Mouse (Mus musculus) midbrain, embryonic 16.5 days (tissue): ENCODE measurements at regions not wholly inside any gene's neighbourhood (a gene's known extent, or its start where the extent isn't known, plus 50 kb on each side); places are given as distances from the start of the nearest gene placed in this dataset.

Source experiments
- ATAC-seq: fragments of 200-750 bp; cut with Nextera tagmentation; 2 replicates; pipeline ENCODE4 v1.8.0; 2017; ENCODE audit warnings: moderate TSS enrichment
- H3K27ac ChIP-seq: fragments of 300-500 bp; sonication (generic); 2 replicates; pipeline ENCODE4 v1.5.1; 2014; ENCODE audit warnings: mild to moderate bottlenecking, low read length, mixed read lengths
- H3K27me3 ChIP-seq: fragments of 300-500 bp; sonication (generic); 2 replicates; pipeline ENCODE4 v1.6.1; 2014; ENCODE audit warnings: low read depth, low read length, mixed read lengths; ENCODE audit not compliant: control insufficient read depth, insufficient read depth
- H3K36me3 ChIP-seq: fragments of 300-500 bp; sonication (generic); 2 replicates; pipeline ENCODE4 v1.6.1; 2014; ENCODE audit warnings: mild to moderate bottlenecking, low read length, moderate library complexity, mixed read lengths; ENCODE audit not compliant: control insufficient read depth, insufficient read depth
- H3K4me1 ChIP-seq: fragments of 300-500 bp; sonication (generic); 2 replicates; pipeline ENCODE4 v1.6.1; 2014; ENCODE audit warnings: mild to moderate bottlenecking, low read length, mixed read lengths; ENCODE audit not compliant: control insufficient read depth, insufficient read depth
- H3K4me2 ChIP-seq: fragments of 300-500 bp; sonication (generic); 2 replicates; pipeline ENCODE4 v1.6.1; 2014; ENCODE audit warnings: mild to moderate bottlenecking, low read length, mixed read lengths
- H3K4me3 ChIP-seq: fragments of 300-500 bp; sonication (generic); 2 replicates; pipeline ENCODE4 v1.5.1; 2014; ENCODE audit warnings: low read depth, mild to moderate bottlenecking, low read length, moderate library complexity, mixed read lengths
- H3K9ac ChIP-seq: fragments of 300-500 bp; sonication (generic); 2 replicates; pipeline ENCODE4 v1.6.1; 2014; ENCODE audit warnings: low read depth, low read length, mixed read lengths
- H3K9me3 ChIP-seq: fragments of 300-500 bp; sonication (generic); replicated peaks from 2 replicates; pipeline ENCODE4 v1.6.1; 2014; ENCODE audit warnings: mild to moderate bottlenecking, low read length, mixed read lengths; ENCODE audit not compliant: control insufficient read depth, poor library complexity, severe bottlenecking
- WGBS: fragments of 180-500 bp; shearing (Covaris S2); extraction: QIAGEN DNeasy Blood & Tissue Kit; methylation state at CpG from one replicate; pipeline ENCODE4 v1.1.7; 2014; 5-methylcytosine and 5-hydroxymethylcytosine counted together

DNA sequence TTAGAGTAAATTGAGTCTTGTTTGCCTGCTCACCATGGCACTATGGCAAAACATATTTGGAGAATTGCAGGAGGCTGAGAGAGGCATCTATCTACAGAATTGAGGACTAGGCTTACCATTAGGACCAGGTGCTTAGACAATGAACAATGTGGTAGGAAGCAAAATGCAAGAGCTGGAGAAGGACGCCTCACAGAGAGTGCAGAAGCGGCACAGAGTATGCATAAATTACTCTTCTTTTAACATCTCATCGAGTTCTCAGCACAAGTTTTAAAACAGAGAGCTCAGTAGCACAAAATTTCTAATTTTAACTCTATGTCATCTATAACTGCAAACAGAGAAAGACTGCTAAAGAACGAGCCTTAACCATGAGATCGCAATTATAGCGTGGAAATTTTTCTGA lies 231.1 kb downstream of the Med10 start:
- ATAC-seq: peak; percentile 56; the same call in 1 of the 2 replicates
- H3K9ac ChIP-seq: no peak overlapping the region
- H3K4me3 ChIP-seq: no peak overlapping the region
- H3K36me3 ChIP-seq: no peaks in the 10 kb centered on the region
- peak overlapping the region; percentile 3; the same call in 1 of the 2 replicates for H3K27ac ChIP-seq
- H3K4me1 ChIP-seq: peaks cover 3% of the 10 kb centered on the region; the same call in 1 of the 2 replicates
- H3K9me3 ChIP-seq: no peaks in the 10 kb centered on the region
- no peak overlapping the region for H3K4me2 ChIP-seq
- 36% methylated on average over 6 of the region's 6 CpGs for WGBS
- no peaks in the 10 kb centered on the region for H3K27me3 ChIP-seq

DNA sequence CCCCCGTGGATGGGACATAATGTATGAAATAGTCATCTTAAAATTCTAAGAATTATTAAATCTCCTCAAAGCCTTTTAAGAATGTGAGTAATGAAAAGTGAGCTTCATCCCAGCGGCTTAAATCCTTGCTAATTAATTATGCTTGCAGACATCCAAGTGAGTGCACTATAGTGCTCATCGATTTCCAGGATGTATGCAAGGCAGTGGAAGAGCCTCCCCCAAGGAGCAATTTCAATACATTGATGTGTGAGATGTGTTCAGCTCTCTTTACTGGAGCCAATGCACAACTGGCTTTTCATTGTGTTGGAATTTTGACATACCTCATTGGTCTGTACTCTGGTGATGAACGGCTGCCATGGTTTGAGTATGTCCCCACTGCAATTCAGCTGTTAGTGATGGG lies 231.6 kb downstream of the Med10 start:
- H3K4me1 ChIP-seq: peaks cover 3% of the 10 kb centered on the region; the same call in 1 of the 2 replicates
- H3K4me3 ChIP-seq: no peak overlapping the region
- no peak overlapping the region; the same call in 1 of the 2 replicates for H3K27ac ChIP-seq
- H3K9ac ChIP-seq: no peak overlapping the region
- no peaks in the 10 kb centered on the region for H3K9me3 ChIP-seq
- no peak overlapping the region for H3K4me2 ChIP-seq
- 26% methylated on average over 4 of the region's 4 CpGs for WGBS
- H3K27me3 ChIP-seq: no peaks in the 10 kb centered on the region
- peak; percentile 60; the same call in 1 of the 2 replicates for ATAC-seq
- H3K36me3 ChIP-seq: no peaks in the 10 kb centered on the region

DNA sequence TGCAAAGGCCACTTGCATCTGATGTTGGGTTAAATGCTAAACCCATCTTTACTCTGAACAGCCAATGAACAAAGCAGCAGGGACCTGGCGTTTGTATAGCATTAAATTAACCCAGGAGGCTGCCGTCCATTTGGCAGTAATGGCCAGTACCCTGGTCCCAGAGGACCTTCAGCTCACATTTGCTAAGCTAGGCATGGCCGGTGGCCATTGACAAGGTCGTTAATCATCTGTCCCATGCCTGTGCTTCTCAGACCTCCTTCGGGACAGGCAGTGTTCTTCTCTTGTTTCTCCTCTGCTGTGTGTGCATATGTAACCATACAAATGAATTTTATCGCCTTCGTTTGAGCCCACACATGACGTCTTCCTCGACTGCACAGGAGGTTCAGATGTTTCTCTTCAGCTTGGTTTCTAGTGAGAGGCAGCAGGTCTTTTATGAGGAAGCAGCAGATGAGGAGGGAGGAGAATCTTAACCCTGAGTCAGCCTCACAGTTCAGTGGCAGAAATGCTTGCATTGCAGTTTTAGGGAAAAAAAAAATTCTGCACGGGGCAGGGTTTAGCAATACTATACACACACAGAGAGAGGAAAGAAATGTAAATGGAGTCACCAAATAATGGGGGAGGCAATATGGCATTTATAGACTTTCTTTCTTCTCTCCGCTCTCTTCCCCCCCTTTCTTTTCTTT lies 235.9 kb downstream of the Med10 start:
- H3K9me3 ChIP-seq: no peaks in the 10 kb centered on the region
- H3K9ac ChIP-seq: no peak overlapping the region
- H3K36me3 ChIP-seq: no peaks in the 10 kb centered on the region
- H3K4me3 ChIP-seq: no peak overlapping the region
- no peak for ATAC-seq
- H3K27me3 ChIP-seq: no peaks in the 10 kb centered on the region
- no peak overlapping the region for H3K27ac ChIP-seq
- no peak overlapping the region for H3K4me2 ChIP-seq
- 59% methylated on average over 11 of the region's 11 CpGs for WGBS
- H3K4me1 ChIP-seq: peaks cover 2% of the 10 kb centered on the region; the same call in 1 of the 2 replicates

DNA sequence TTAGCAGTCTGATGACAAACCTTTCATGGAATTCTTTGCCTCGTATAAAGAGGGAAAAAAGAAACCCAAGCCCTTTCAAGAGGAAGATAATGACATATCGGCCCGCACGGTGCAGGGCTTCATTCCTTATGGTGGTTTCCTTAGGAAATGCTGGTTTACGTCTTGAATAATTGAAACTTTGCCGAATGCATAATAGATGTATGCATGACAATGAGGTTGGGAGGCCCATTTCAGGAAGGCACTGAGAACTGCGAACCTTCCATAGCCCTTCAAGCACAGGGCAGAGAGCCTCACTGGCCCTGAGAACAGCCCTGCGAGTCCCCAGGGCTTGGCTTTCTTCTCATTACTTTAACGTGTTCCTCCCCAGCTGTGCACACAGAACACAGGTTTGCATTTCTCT lies 255.7 kb downstream of the Med10 start:
- no peaks in the 10 kb centered on the region for H3K36me3 ChIP-seq
- ATAC-seq: peak; percentile 79
- H3K9ac ChIP-seq: no peak overlapping the region
- peaks cover 2% of the 10 kb centered on the region; the same call in 1 of the 2 replicates for H3K4me1 ChIP-seq
- 23% methylated on average over 9 of the region's 9 CpGs for WGBS
- no peak overlapping the region for H3K4me2 ChIP-seq
- H3K4me3 ChIP-seq: no peak overlapping the region
- H3K9me3 ChIP-seq: no peaks in the 10 kb centered on the region
- H3K27ac ChIP-seq: peak overlapping the region; percentile 47; the same call in 1 of the 2 replicates
- no peaks in the 10 kb centered on the region for H3K27me3 ChIP-seq

DNA sequence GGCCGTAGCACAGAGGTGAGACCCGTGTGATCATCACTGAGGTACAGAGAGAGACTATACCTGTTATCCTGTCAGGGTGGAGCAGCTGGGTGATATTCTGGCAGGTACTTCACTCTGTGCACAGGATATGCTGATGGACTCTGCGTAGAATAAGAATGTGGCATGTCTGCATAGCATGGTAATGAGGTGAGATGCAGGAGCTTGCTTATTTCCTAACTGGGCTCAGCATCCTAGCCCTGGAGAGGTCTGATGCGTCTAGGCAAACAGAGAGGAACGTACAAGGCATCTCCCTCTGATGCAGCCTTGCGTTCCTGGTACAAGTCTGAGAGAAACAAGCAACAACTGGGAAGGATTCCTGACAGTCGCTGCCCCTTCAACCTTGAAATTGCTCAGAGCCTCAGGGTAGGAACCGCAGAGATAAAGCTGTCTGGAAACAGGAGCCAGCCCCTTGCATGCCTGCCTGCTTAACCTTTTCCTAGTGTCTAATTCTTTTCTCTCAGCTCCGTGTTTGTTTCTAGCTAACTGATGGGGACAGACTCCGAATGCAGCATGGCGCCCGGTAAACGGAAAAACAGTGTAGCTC lies 259.3 kb downstream of the Med10 start:
- WGBS: 61% methylated on average over 13 of the region's 13 CpGs
- Histone ChIP-seq H3K9ac (no peak overlapping the region), H3K27ac (peak overlapping the region; percentile 18; the same call in 1 of the 2 replicates), H3K4me1 (peaks cover 2% of the 10 kb centered on the region; the same call in 1 of the 2 replicates), H3K4me2 (no peak overlapping the region), H3K4me3 (no peak overlapping the region), H3K9me3 (no peaks in the 10 kb centered on the region), H3K27me3 (no peaks in the 10 kb centered on the region), H3K36me3 (no peaks in the 10 kb centered on the region)
- ATAC-seq: peak; percentile 55; the same call in 1 of the 2 replicates

DNA sequence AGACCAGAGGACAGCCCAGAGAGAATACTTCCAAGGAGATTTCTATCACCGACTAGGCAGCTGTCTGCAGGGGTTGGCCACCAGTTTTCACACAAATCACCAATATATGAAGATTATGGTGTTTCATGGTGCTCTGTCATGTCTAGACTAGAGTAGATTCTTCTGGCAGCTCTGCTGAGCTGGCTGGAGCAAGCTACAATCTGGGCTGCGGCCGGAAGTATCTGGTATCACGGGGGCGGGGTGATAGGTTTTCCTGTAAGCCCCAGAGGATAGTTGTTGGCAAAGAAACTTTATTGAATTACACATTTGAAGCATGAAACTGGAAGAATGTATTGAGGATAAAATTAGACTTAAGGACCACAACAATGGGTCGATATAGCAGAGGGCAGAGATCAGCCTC lies 271.5 kb downstream of the Med10 start:
- H3K36me3 ChIP-seq: no peaks in the 10 kb centered on the region
- H3K4me1 ChIP-seq: no peaks in the 10 kb centered on the region
- H3K9ac ChIP-seq: no peak overlapping the region
- H3K27me3 ChIP-seq: no peaks in the 10 kb centered on the region
- WGBS: 91% methylated on average over 6 of the region's 6 CpGs
- no peaks in the 10 kb centered on the region for H3K9me3 ChIP-seq
- no peak overlapping the region for H3K4me2 ChIP-seq
- no peak for ATAC-seq
- no peak overlapping the region for H3K4me3 ChIP-seq
- H3K27ac ChIP-seq: no peak overlapping the region

DNA sequence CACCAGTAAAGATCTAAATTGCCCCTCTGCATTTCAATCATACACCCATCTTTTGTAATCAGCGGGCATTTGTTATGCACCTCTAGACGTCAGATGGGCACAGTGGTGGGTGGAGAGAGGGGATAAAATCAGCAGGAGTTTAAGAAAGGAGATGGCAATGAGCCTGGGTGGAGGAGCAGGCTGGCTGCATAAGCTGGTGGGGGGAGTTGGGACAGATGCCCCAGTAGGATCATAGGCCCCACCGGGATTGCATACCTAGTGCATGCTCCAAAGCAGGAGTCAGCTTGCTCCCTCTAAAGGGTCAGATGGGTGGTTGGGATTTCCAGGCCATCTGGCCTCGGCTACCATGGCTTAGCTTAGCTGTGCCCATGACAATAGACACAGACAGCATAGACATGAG lies 273.2 kb downstream of the Med10 start:
- no peaks in the 10 kb centered on the region for H3K9me3 ChIP-seq
- no peaks in the 10 kb centered on the region for H3K4me1 ChIP-seq
- no peaks in the 10 kb centered on the region for H3K36me3 ChIP-seq
- no peak for ATAC-seq
- no peak overlapping the region for H3K4me3 ChIP-seq
- WGBS: 65% methylated on average over 4 of the region's 4 CpGs
- no peak overlapping the region for H3K4me2 ChIP-seq
- H3K9ac ChIP-seq: no peak overlapping the region
- no peak overlapping the region for H3K27ac ChIP-seq
- H3K27me3 ChIP-seq: no peaks in the 10 kb centered on the region

DNA sequence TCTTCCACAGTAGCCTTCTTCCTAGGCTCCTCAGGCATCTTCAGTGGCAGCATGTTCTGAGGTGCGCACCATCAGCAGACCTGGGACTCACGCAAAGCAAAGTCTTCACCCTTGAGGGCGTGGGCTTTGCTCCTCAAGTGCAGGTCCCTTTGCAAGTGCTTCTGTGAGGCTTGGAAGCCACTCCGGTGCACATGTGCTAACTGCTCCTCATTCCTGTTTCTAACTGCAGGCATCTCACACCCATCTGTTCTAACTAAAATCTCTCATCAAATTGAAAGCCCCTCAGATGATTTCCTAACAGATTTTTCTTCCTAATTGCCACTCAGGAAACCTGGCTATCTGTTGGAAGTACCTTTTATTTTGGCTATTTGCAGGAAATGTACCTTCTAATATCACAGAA lies 278.9 kb downstream of the Med10 start:
- H3K27me3 ChIP-seq: no peaks in the 10 kb centered on the region
- no peaks in the 10 kb centered on the region for H3K36me3 ChIP-seq
- no peaks in the 10 kb centered on the region for H3K9me3 ChIP-seq
- no peaks in the 10 kb centered on the region for H3K4me1 ChIP-seq
- no peak overlapping the region for H3K4me2 ChIP-seq
- H3K27ac ChIP-seq: no peak overlapping the region
- WGBS: 91% methylated on average over 4 of the region's 4 CpGs
- H3K4me3 ChIP-seq: no peak overlapping the region
- H3K9ac ChIP-seq: no peak overlapping the region
- no peak for ATAC-seq

DNA sequence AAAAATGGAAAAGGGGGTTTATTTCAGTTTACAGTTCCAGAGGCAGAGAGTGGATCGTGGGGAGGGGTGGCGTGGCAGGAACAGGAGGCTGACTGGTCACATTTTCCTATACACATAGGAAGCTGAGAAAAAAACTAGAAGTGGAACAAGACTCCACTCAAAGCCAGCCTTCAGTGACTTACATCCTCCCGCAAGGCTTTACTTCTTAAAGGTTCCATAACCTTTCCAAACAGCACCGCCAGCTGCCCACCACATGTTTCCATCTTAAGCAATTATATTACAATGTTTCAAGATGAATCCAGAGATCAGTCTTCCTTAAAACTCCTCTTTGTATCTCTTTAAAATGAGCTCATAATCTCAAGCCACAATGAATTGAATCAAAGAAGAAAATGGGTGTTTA lies 290.7 kb downstream of the Med10 start:
- Histone ChIP-seq H3K27ac (no peak overlapping the region), H3K27me3 (no peaks in the 10 kb centered on the region), H3K9me3 (no peaks in the 10 kb centered on the region), H3K4me2 (no peak overlapping the region), H3K36me3 (no peaks in the 10 kb centered on the region), H3K4me3 (no peak overlapping the region), H3K4me1 (peaks cover 8% of the 10 kb centered on the region; the same call in 1 of the 2 replicates), H3K9ac (no peak overlapping the region)
- ATAC-seq: no peak
- 81% methylated on average over 4 of the region's 4 CpGs for WGBS
